Mouse (Mus musculus) liver, embryonic 14.5 days (tissue): ENCODE measurements around the gene Pipox. TPM values are rescaled to one million over a fixed set of nuclear protein-coding genes. Genes with fewer than 3 reads are reported as not detected.

Source experiments
- ATAC-seq: fragments of 200-750 bp; cut with Nextera tagmentation; 2 replicates; pipeline ENCODE4 v1.8.0; 2017; ENCODE audit warnings: moderate number of reproducible peaks, mild to moderate bottlenecking, moderate library complexity; ENCODE audit not compliant: insufficient read depth
- DNase-seq, 3 experiments: peaks; one replicate each; pipeline ENCODE4 v3.0.0-alpha.2; 2012 to 2013; ENCODE audit warnings: low read depth in 3 of 3, low spot score in 3 of 3
- H3K27ac ChIP-seq: fragments of 300-500 bp; sonication (generic); 2 replicates; pipeline ENCODE4 v1.5.1; 2014; ENCODE audit warnings: moderate library complexity, mild to moderate bottlenecking, control low read depth, inconsistent platforms
- H3K27me3 ChIP-seq: fragments of 300-500 bp; sonication (generic); 2 replicates; pipeline ENCODE4 v1.6.1; 2014; ENCODE audit warnings: mild to moderate bottlenecking, low read length, moderate library complexity; ENCODE audit not compliant: control insufficient read depth, insufficient read depth
- H3K36me3 ChIP-seq: fragments of 300-500 bp; sonication (generic); replicated peaks from 2 replicates; pipeline ENCODE4 v1.6.1; 2014; ENCODE audit warnings: low read depth; ENCODE audit not compliant: control insufficient read depth, insufficient read depth
- H3K4me1 ChIP-seq, 2 experiments: fragments of 200-500 bp in 1 of 2; fragments of 300-500 bp in 1 of 2; sonication (generic) in 1 of 2; replicated peaks; 2 replicates each; pipeline ENCODE4 v1.6.1; 2012 to 2014; ENCODE audit warnings: antibody characterized with exemption in 1 of 2, inconsistent platforms in 1 of 2, low read length in 1 of 2; ENCODE audit not compliant: control insufficient read depth in 2 of 2, insufficient read depth in 2 of 2
- H3K4me2 ChIP-seq: fragments of 300-500 bp; sonication (generic); 2 replicates; pipeline ENCODE4 v1.6.1; 2014; ENCODE audit warnings: low read depth, mild to moderate bottlenecking, control low read depth, moderate library complexity
- H3K4me3 ChIP-seq, 2 experiments: fragments of 200-500 bp in 1 of 2; fragments of 300-500 bp in 1 of 2; sonication (generic) in 1 of 2; 2 replicates each; pipeline ENCODE4 v1.5.1; 2012 to 2014; ENCODE audit warnings: low read depth in 2 of 2, low read length in 2 of 2, mild to moderate bottlenecking in 2 of 2, control low read depth in 1 of 2, inconsistent platforms in 1 of 2, moderate library complexity in 1 of 2; ENCODE audit not compliant: insufficient read depth in 1 of 2
- H3K9ac ChIP-seq: fragments of 300-500 bp; sonication (generic); replicated peaks from 2 replicates; pipeline ENCODE4 v1.6.1; 2014; ENCODE audit warnings: mild to moderate bottlenecking, control low read depth, moderate library complexity
- H3K9me3 ChIP-seq: fragments of 300-500 bp; sonication (generic); 2 replicates; pipeline ENCODE4 v1.6.1; 2016; ENCODE audit warnings: low read length, mixed read lengths; ENCODE audit not compliant: control insufficient read depth
- CTCF ChIP-seq: IDR thresholded peaks from 2 replicates; pipeline ENCODE4 v1.5.1; 2016; ENCODE audit warnings: antibody characterized with exemption, low read depth, control low read depth
- EP300 ChIP-seq: IDR thresholded peaks from 2 replicates; pipeline ENCODE4 v1.6.1; 2016; ENCODE audit warnings: antibody characterized with exemption, low read depth
- WGBS: fragments of 180-500 bp; shearing (Covaris S2); extraction: QIAGEN DNeasy Blood & Tissue Kit; methylation state at CpG from one replicate; pipeline ENCODE4 v1.1.7; 2014; ENCODE audit not compliant: insufficient replicate concordance; 5-methylcytosine and 5-hydroxymethylcytosine counted together
- polyA plus RNA-seq, 2 experiments: library from polyadenylated mRNA; depleted of rRNA in 1 of 2; stranded (reverse) in 1 of 2; unstranded in 1 of 2; fragments of >200 nt; fragmentation: Nextera tagmentation in 1 of 2; extraction: Ambion mirVana in 1 of 2; gene quantifications; 2 replicates each; pipeline versions ENCODE4 v1.2.1 to v1.2.3; 2012 to 2014

Pipox gene
- polyA plus RNA-seq, 2 experiments, result 14.1 to 15.6 TPM

DNA sequence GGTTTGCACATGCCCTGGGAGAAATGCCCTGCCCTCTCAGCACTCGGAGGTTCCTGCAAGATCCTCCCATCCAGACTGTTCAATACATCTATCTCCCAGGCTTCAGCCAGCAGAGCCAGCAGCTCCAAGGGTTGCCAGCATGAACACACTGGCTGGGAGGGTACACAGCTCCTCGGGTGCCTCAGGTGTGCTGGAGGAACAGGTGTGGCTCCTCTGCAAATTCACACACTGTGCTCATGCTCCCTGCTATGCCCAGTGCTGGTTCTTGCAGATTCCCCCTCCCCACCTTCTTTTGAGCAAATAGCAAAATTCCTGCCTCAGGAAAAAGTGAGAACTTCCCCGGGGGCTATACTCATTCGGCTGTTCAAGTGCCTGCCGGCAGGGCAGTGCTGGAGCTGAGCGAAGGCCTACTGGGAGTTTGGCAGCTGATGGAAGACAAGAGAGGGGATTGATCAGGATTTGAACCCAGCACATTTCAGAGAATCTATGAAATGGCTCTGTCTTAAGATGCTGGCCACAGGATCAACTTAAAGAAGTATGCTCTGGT is 19.1 kb downstream of the Pipox start:
- Histone ChIP-seq H3K27me3 (no peaks in the 10 kb centered on the region), H3K4me2 (no peak overlapping the region), H3K9ac (no peak overlapping the region), H3K9me3 (no peaks in the 10 kb centered on the region), H3K36me3 (no peaks in the 10 kb centered on the region), H3K27ac (no peak overlapping the region), H3K4me1 (peaks cover 0 to 6% of the 10 kb centered on the region in 2 experiments; a peak in 1 of 4 replicates), H3K4me3 (no peak overlapping the region)
- ATAC-seq (no peak), DNase-seq (no peak)
- whole genome bisulfite sequencing, result 61% methylated on average over 6 of the region's 6 CpGs
- TF ChIP-seq CTCF (no peak), EP300 (no peak)

DNA sequence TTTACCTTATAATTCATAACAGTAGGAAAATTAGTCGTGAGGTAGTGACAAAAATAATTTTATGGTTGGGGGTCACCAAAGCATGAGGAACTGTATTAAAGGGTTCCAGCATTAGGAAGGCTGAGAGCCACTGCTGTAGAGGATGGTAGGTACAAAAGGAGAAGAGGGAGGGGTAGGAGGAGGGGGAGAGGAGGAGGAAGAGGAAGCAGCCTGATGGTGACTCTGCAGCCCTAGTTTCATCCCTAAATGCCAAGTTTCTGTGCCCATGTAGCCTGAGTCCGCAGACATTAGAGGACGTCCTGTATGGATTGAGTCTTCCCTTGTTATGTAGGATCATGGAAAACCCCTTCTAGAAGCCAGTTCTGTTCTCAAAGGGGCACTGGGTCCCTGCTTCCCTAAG is 20.8 kb downstream of the Pipox start:
- Histone ChIP-seq H3K27me3 (no peaks in the 10 kb centered on the region), H3K9me3 (no peaks in the 10 kb centered on the region), H3K4me2 (no peak overlapping the region), H3K4me3 (no peak overlapping the region), H3K36me3 (no peaks in the 10 kb centered on the region), H3K9ac (no peak overlapping the region), H3K27ac (no peak overlapping the region), H3K4me1 (peaks cover 0 to 6% of the 10 kb centered on the region in 2 experiments; a peak in 1 of 4 replicates)
- TF ChIP-seq EP300 (no peak), CTCF (no peak)
- DNase-seq (no peak), ATAC-seq (no peak)
- WGBS, result 14% methylated on average over 3 of the region's 3 CpGs

DNA sequence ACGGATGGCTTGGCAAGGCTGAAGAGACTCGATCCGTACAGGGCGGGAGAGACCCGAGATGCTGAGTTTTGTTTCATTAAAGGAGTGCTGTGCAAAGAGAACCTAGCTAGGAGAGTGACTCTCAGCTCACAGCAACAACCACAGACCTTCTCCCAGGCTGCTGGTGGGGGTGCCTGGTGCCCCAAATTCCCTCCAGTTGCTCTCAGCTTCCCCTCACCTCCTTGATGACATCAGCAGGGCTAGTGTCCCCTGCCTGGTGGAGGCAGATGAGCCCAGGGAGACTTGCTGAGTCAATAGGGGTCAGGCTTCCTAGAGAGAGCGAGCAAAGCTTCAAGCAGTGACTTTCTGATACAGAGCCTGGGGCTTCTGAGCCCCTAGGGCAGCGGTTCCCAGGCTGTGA is 21.2 kb downstream of the Pipox start:
- Histone ChIP-seq H3K4me1 (peaks cover 0 to 6% of the 10 kb centered on the region in 2 experiments; a peak in 1 of 4 replicates), H3K27ac (no peak overlapping the region), H3K4me2 (no peak overlapping the region), H3K27me3 (no peaks in the 10 kb centered on the region), H3K36me3 (no peaks in the 10 kb centered on the region), H3K9me3 (no peaks in the 10 kb centered on the region), H3K9ac (no peak overlapping the region), H3K4me3 (no peak overlapping the region)
- ATAC-seq (no peak), DNase-seq (no peak)
- WGBS, result 8% methylated on average over 7 of the region's 7 CpGs
- TF ChIP-seq CTCF (no peak), EP300 (no peak)

DNA sequence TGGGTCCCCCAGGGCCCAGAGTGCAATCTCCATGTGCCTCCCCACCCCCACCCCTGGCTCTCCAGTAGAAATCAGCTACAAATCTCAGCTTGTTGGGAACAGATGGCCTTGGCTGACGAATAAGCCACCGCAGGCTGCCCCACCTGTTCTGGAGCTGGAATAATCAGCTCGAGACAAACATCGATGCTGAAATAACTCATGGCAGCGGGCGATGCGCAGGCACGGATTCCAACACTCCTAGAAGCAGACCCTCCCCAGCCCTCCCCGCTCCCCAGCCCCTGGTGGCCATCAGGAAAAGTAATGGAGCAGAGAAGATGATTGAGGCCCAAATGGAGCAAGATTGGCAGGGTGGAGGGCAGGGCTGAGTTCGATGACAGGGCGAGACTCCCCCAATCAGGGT is 21.7 kb downstream of the Pipox start:
- Histone ChIP-seq H3K4me2 (no peak overlapping the region), H3K27me3 (no peaks in the 10 kb centered on the region), H3K27ac (no peak overlapping the region), H3K9ac (no peak overlapping the region), H3K4me1 (peaks cover 0 to 6% of the 10 kb centered on the region in 2 experiments; a peak in 1 of 4 replicates), H3K36me3 (no peaks in the 10 kb centered on the region), H3K4me3 (no peak overlapping the region), H3K9me3 (no peaks in the 10 kb centered on the region)
- TF ChIP-seq CTCF (no peak), EP300 (no peak)
- 4% methylated on average over 11 of the region's 11 CpGs for WGBS
- ATAC-seq, result no peak
- DNase-seq, result no peak

DNA sequence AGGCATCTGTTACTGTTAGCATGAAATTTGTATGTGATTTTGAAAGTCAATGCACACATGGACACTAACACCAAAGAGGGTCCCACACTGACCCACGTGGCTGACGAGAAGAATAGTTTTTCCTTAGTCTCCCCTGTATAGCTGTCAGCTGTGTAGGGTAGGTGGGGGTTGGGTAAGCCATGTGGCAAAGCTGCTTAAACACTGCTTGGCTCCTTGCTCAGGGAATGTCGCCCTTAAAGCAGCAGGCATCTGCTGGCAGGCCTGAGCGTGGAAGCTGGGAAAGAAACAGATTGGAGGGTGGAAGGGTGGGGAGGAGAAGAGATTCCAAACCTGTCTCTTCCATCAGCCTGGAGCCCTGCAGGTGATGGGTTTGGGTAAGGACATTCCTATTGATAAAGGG is 22.5 kb downstream of the Pipox start:
- TF ChIP-seq CTCF (no peak), EP300 (no peak)
- H3K27me3 ChIP-seq, result no peaks in the 10 kb centered on the region
- no peak overlapping the region for H3K4me2 ChIP-seq
- no peaks in the 10 kb centered on the region for H3K9me3 ChIP-seq
- no peaks in the 10 kb centered on the region for H3K36me3 ChIP-seq
- H3K9ac ChIP-seq, result no peak overlapping the region
- peaks cover 0 to 8% of the 10 kb centered on the region in 2 experiments; a peak in 1 of 4 replicates for H3K4me1 ChIP-seq
- no peak overlapping the region for H3K4me3 ChIP-seq
- DNase-seq, result no peak
- WGBS, result 43% methylated on average over 4 of the region's 4 CpGs
- H3K27ac ChIP-seq, result no peak overlapping the region
- ATAC-seq, result no peak
